Mouse (Mus musculus) G1E (cell line): ENCODE measurements around the gene Ptgr1. TPM values are rescaled to one million over a fixed set of nuclear protein-coding genes. Genes with fewer than 3 reads are reported as not detected.

Experiments
- ATAC-seq: 2 replicates; pipeline ENCODE4 v1.8.0; 2016; ENCODE audit warnings: mild to moderate bottlenecking; ENCODE audit not compliant: insufficient number of reproducible peaks, poor library complexity, low FRiP score, severe bottlenecking; ENCODE audit errors: extremely low read depth
- DNase-seq: peaks from one replicate; pipeline ENCODE4 v3.0.0; 2012; ENCODE audit warnings: low spot score
- H3K27me3 ChIP-seq: 2 replicates; pipeline ENCODE4 v1.6.1; 2012; ENCODE audit warnings: mild to moderate bottlenecking, low read length, inconsistent platforms; ENCODE audit not compliant: insufficient read depth
- H3K36me3 ChIP-seq: replicated peaks from 2 replicates; pipeline ENCODE3; 2012; ENCODE audit warnings: mild to moderate bottlenecking, inconsistent platforms
- H3K4me1 ChIP-seq: 2 replicates; pipeline ENCODE4 v1.6.1; 2012; ENCODE audit warnings: low read depth, low read length, inconsistent platforms, mixed read lengths; ENCODE audit not compliant: insufficient read depth
- H3K4me3 ChIP-seq: 2 replicates; pipeline ENCODE4 v1.5.1; 2012; ENCODE audit warnings: low read depth, mild to moderate bottlenecking, inconsistent platforms, low read length, moderate library complexity, mixed read lengths
- H3K9me3 ChIP-seq: replicated peaks from 2 replicates; pipeline ENCODE4 v1.6.1; 2012; ENCODE audit warnings: inconsistent platforms
- CTCF ChIP-seq: IDR thresholded peaks from 2 replicates; pipeline ENCODE4 v1.5.1; 2012; ENCODE audit warnings: low read depth, low read length, inconsistent platforms, mixed read lengths
- GATA1 ChIP-seq: IDR thresholded peaks from 2 replicates; pipeline ENCODE4 v1.6.1; 2012; ENCODE audit warnings: borderline replicate concordance, low read length, inconsistent platforms, mixed read lengths
- GATA2 ChIP-seq: IDR thresholded peaks from 2 replicates; pipeline ENCODE4 v1.6.1; 2012; ENCODE audit warnings: low read depth, low read length, inconsistent platforms, borderline replicate concordance
- POLR2AphosphoS5 ChIP-seq: IDR thresholded peaks from 2 replicates; pipeline ENCODE4 v1.6.1; 2012; ENCODE audit warnings: low read depth, low read length, inconsistent platforms; ENCODE audit not compliant: insufficient replicate concordance
- TAL1 ChIP-seq: conservative IDR thresholded peaks from 2 replicates; pipeline ENCODE4 v1.6.1; 2012; ENCODE audit warnings: low read depth, low read length, inconsistent platforms, mixed read lengths
- polyA plus RNA-seq: library from polyadenylated mRNA; stranded (reverse); fragments of >175 nt; gene quantifications from 2 replicates; pipeline ENCODE4 v1.2.3, GENCODE M21; 2012
- total RNA-seq, 2 experiments: library from RNA; stranded (forward) in 1 of 2; stranded (reverse) in 1 of 2; fragments of 200-1000 nt in 1 of 2; fragments of >200 nt in 1 of 2; fragmentation: Nextera tagmentation in 1 of 2; gene quantifications; 2 replicates each; pipeline ENCODE4 v1.2.3; 2014 to 2017

Gene Ptgr1
- total and polyA plus RNA-seq, 3 experiments: 0.42 to 14.5 (median 5.0) TPM

DNA sequence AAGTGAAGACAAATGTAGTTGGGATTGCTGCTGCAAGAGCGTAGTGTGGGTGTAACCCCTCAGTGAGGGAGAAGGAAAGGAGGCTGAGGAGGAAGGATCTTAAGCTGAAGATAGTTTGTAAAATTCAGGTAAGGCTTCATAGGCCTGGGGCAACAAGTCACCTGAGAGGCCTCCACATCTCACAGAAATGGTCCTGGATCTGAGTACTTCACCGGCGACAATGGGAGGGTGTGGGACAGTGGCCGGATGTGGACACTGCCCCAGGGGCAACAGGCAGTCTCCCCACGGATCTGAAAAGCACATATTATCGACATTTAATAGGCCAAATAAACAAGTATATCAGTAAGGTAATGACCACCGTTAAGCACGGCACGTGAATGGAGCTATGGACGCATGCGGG, 34.3 kb downstream of the Ptgr1 start:
- Histone ChIP-seq H3K4me1 (no peaks in the 10 kb centered on the region), H3K9me3 (no peaks in the 10 kb centered on the region), H3K27me3 (peaks cover 17% of the 10 kb centered on the region), H3K36me3 (no peaks in the 10 kb centered on the region), H3K4me3 (no peak overlapping the region)
- TF ChIP-seq POLR2AphosphoS5 (no peak), GATA2 (no peak), CTCF (no peak), GATA1 (no peak), TAL1 (no peak)
- DNase-seq (no peak), ATAC-seq (no peak)

DNA sequence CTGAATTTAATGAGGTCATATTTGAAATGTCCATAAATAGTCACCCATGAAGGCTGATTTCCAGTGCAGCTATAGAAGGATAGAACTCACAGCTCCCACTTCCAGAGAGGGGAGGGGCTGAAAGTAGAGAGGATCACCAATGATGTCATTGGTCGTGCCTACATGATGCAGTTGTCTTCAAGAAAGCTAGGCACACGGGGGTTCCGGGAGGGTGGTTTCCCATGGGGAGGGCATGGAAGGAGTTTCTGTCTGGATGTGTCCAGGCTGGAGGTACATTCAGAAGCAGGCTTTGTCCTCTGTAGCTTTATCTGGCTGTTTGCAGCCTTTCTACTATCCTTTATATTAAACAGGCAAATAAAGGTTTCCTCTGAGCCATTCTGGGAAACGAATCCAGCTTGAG, 38.5 kb downstream of the Ptgr1 start:
- H3K36me3 ChIP-seq: no peaks in the 10 kb centered on the region
- no peak for DNase-seq
- no peak for ATAC-seq
- TF ChIP-seq TAL1 (no peak), POLR2AphosphoS5 (no peak), CTCF (no peak), GATA2 (no peak), GATA1 (no peak)
- H3K4me1 ChIP-seq: no peaks in the 10 kb centered on the region
- H3K27me3 ChIP-seq: peaks cover 35% of the 10 kb centered on the region
- no peaks in the 10 kb centered on the region for H3K9me3 ChIP-seq
- H3K4me3 ChIP-seq: no peak overlapping the region

DNA sequence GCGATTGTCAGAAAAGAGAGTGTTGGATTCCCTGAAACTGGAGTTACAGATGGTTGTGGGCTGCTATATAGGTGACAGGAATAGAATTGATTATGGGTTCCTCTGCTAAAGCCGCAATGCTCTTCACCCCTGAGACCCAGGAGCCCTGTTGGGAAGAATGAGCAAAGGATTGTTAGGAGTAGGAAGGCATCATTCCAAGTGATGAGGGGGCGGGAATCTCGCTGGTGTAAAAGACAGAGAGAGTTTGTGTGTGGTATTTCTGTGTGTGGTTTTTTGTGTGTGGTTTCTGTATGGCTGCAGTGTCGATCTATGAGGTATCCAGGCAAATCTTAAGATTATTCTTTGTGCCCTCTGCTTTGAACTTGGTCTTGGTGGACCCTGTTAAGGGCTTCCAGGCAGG, 42.2 kb downstream of the Ptgr1 start:
- H3K27me3 ChIP-seq: peaks cover 47% of the 10 kb centered on the region
- no peaks in the 10 kb centered on the region for H3K9me3 ChIP-seq
- DNase-seq (no peak), ATAC-seq (no peak)
- TF ChIP-seq POLR2AphosphoS5 (no peak), TAL1 (no peak)
- H3K4me3 ChIP-seq: no peak overlapping the region
- no peaks in the 10 kb centered on the region for H3K36me3 ChIP-seq
- H3K4me1 ChIP-seq: no peaks in the 10 kb centered on the region; the same call in 1 of the 2 replicates

DNA sequence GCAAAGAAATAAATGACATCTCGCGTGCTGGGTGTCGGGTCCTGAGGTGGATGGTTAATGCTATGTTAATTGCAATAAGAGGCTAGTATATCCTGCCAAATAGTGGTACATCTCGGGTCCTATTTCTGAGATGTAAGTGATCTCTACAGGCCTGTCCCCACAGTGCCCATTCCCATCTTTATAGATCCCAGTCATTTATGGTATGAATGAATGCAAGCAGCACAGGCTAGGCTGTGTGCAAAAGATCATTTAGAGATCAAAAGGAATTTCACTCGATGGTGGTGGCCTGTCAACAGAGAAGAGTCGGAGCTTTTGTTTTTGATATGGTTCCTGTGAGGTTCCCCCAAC, 42.7 kb downstream of the Ptgr1 start:
- peaks cover 51% of the 10 kb centered on the region for H3K27me3 ChIP-seq
- H3K4me3 ChIP-seq: no peak overlapping the region
- ATAC-seq (no peak), DNase-seq (no peak)
- TF ChIP-seq TAL1 (no peak), GATA1 (no peak), CTCF (no peak), GATA2 (no peak), POLR2AphosphoS5 (no peak)
- H3K9me3 ChIP-seq: no peaks in the 10 kb centered on the region
- H3K4me1 ChIP-seq: no peaks in the 10 kb centered on the region; the same call in 1 of the 2 replicates
- no peaks in the 10 kb centered on the region for H3K36me3 ChIP-seq

DNA sequence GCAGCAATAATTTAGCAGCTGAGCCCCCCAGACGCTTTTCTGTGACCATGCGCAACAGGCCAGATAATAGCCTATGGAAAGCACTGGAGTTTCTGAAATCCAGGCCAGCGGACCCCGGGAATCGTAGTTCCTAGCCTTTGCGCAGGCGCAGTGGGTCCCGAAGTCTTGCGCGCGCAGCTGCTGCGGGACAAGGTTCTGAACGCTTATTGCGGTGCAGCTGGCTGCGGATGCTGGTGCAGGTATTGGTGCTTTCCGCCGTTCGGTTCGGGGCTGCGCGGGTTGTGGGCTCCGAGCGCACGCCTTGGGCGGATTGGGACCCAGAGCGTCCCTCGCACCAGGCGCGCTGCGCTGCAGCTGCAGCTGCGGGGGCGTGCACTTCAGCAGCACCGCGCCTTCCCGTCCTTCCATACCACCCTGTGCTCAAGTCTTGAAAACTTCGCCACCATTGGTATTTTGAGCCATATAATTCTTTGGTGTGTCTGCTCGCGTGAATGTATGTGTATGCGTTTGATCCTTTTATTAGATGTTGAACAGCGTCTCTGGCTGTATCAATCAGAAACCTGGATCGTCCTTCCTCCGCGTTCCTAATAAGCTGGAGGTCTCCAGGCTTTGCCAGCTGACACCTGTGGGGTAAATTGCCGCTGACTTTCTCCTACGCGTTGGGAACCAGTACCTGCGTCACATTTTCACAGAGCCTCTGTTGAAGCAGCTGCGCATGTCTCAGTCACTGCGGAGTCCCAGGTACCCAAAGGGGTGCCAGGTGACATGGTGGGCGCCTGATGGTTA, 43.3 kb downstream of the Ptgr1 start, which contains the start of gene Zkscan16:
TSS of gene Zkscan16 (plus strand) at position 209 of the 786 bp plus-strand sequence.
- Histone ChIP-seq H3K27me3 (peaks cover 52% of the 10 kb centered on the region), H3K4me1 (no peaks in the 10 kb centered on the region; the same call in 1 of the 2 replicates), H3K4me3 (no peak within 1 kb of the TSS), H3K36me3 (no peaks in the 10 kb centered on the region), H3K9me3 (no peaks in the 10 kb centered on the region)
- no peak for DNase-seq
- no peak for TF ChIP-seq CTCF
- TF ChIP-seq TAL1: no peak
- TF ChIP-seq POLR2AphosphoS5: no peak
- no peak for TF ChIP-seq GATA1
- no peak for ATAC-seq

DNA sequence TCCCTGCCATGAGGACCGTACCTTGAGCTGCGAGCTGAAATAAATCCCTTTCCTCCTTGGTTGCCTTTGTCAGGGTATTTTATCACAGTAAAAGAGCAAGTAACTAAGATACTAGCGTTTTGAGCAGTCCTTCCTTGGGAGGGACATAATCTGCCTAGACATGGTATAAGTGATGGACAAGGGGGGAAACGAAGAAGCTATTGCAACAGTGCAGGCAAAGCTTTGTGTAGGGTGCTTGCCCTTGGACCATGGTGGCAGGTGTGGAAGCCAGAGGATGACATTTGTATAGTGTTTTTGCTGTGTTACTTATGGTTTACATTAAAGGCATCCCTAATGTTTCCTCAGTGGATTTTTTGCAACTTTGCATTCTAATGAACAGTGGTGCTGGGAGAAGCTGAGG, 44.0 kb downstream of the Ptgr1 start:
- Histone ChIP-seq H3K4me1 (no peaks in the 10 kb centered on the region; the same call in 1 of the 2 replicates), H3K4me3 (no peak overlapping the region), H3K9me3 (no peaks in the 10 kb centered on the region), H3K27me3 (peaks cover 48% of the 10 kb centered on the region), H3K36me3 (no peaks in the 10 kb centered on the region)
- DNase-seq (no peak), ATAC-seq (no peak)
- no peak for TF ChIP-seq GATA2
- no peak for TF ChIP-seq CTCF
- no peak for TF ChIP-seq TAL1
- no peak for TF ChIP-seq POLR2AphosphoS5
- no peak for TF ChIP-seq GATA1

DNA sequence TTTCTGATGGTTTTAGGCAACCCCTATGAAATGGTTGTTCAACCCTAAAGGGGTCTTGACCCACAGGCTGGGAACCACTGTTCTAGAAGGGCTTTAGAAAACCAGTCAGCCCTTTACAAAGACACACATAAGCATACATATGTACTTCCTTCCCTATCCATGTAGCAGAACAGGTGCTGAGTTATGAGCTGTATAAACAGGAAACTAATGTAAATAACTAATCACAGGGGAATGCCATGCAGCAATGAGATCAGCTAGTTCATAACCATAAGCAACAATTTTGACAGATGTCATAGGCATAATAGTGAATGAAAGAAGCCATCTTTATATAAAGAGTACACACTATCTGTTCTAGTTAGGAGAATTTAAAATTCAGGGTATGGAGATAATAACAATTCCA, 45.3 kb downstream of the Ptgr1 start:
- Histone ChIP-seq H3K27me3 (peaks cover 48% of the 10 kb centered on the region), H3K4me3 (no peak overlapping the region), H3K4me1 (no peaks in the 10 kb centered on the region; the same call in 1 of the 2 replicates), H3K36me3 (no peaks in the 10 kb centered on the region), H3K9me3 (no peaks in the 10 kb centered on the region)
- TF ChIP-seq GATA1: no peak
- TF ChIP-seq GATA2: no peak
- no peak for TF ChIP-seq TAL1
- TF ChIP-seq CTCF: no peak
- TF ChIP-seq POLR2AphosphoS5: no peak
- ATAC-seq (no peak), DNase-seq (no peak)
